Mouse (Mus musculus) stomach, embryonic 14.5 days (tissue): ENCODE measurements around the gene Serpina3k. TPM values are rescaled to one million over a fixed set of nuclear protein-coding genes. Genes with fewer than 3 reads are reported as not detected.
"Not testable (repeated sequence)": the region's sequence is repeated elsewhere in the genome, so short reads cannot be mapped to it uniquely, and the experiment has no call there.

Source experiments
- ATAC-seq: fragments of 200-750 bp; cut with Nextera tagmentation; 2 replicates; pipeline ENCODE4 v1.8.0; 2017; ENCODE audit warnings: low read depth, moderate TSS enrichment; ENCODE audit not compliant: insufficient number of reproducible peaks, insufficient read depth, low FRiP score
- H3K27ac ChIP-seq: fragments of 300-500 bp; sonication (generic); 2 replicates; pipeline ENCODE4 v1.5.1; 2014; ENCODE audit warnings: mild to moderate bottlenecking, low read length, moderate library complexity, mixed read lengths
- H3K27me3 ChIP-seq: fragments of 300-500 bp; sonication (generic); 2 replicates; pipeline ENCODE4 v1.6.1; 2014; ENCODE audit warnings: low read length, control low read depth, mixed read lengths; ENCODE audit not compliant: control insufficient read depth, insufficient read depth
- H3K36me3 ChIP-seq: fragments of 300-500 bp; sonication (generic); 2 replicates; pipeline ENCODE4 v1.6.1; 2014; ENCODE audit warnings: mild to moderate bottlenecking, control low read depth, low read length, moderate library complexity, mixed read lengths; ENCODE audit not compliant: control insufficient read depth, insufficient read depth
- H3K4me1 ChIP-seq: fragments of 300-500 bp; sonication (generic); 2 replicates; pipeline ENCODE4 v1.6.1; 2014; ENCODE audit warnings: low read length, control low read depth, mixed read lengths; ENCODE audit not compliant: control insufficient read depth, insufficient read depth
- H3K4me2 ChIP-seq: fragments of 300-500 bp; sonication (generic); replicated peaks from 2 replicates; pipeline ENCODE4 v1.6.1; 2014; ENCODE audit warnings: low read depth, low read length, control low read depth
- H3K4me3 ChIP-seq: fragments of 300-500 bp; sonication (generic); 2 replicates; pipeline ENCODE4 v1.5.1; 2014; ENCODE audit warnings: low read depth, low read length, control low read depth
- H3K9ac ChIP-seq: fragments of 300-500 bp; sonication (generic); replicated peaks from 2 replicates; pipeline ENCODE4 v1.6.1; 2014; ENCODE audit warnings: low read depth, mild to moderate bottlenecking, control low read depth, low read length, moderate library complexity, mixed read lengths
- H3K9me3 ChIP-seq: fragments of 300-500 bp; sonication (generic); 2 replicates; pipeline ENCODE4 v1.6.1; 2016; ENCODE audit warnings: low read depth, low read length, control low read depth; ENCODE audit not compliant: control insufficient read depth
- WGBS: fragments of 180-500 bp; shearing (Covaris S2); extraction: QIAGEN DNeasy Blood & Tissue Kit; methylation state at CpG from one replicate; pipeline ENCODE4 v1.1.7; 2014; 5-methylcytosine and 5-hydroxymethylcytosine counted together
- polyA plus RNA-seq: library from polyadenylated mRNA; unstranded; fragments of >200 nt; fragmentation: Nextera tagmentation; extraction: Ambion mirVana; gene quantifications from 2 replicates; pipeline ENCODE4 v1.2.1, GENCODE M21; 2014

Serpina3k gene
- polyA plus RNA-seq, 1 experiment from 2014 or later: not detected

GRCm38 (mm10) chr12:104378351-104378750 is 40.1 kb downstream of the Serpina3k start:
- H3K9me3 ChIP-seq, H3K36me3 ChIP-seq, H3K27me3 ChIP-seq, H3K4me2 ChIP-seq, H3K27ac ChIP-seq, H3K4me1 ChIP-seq, H3K9ac ChIP-seq, ATAC-seq, H3K4me3 ChIP-seq: not testable (repeated sequence)
- 69% methylated on average over 2 of the region's 2 CpGs for WGBS

GRCm38 (mm10) chr12:104378815-104379214 is 40.5 kb downstream of the Serpina3k start:
- H3K4me1 ChIP-seq, H3K4me3 ChIP-seq, H3K4me2 ChIP-seq, H3K27ac ChIP-seq, H3K9me3 ChIP-seq, ATAC-seq, H3K27me3 ChIP-seq, H3K36me3 ChIP-seq, H3K9ac ChIP-seq: not testable (repeated sequence)
- 51% methylated on average over 5 of the region's 5 CpGs for WGBS

DNA sequence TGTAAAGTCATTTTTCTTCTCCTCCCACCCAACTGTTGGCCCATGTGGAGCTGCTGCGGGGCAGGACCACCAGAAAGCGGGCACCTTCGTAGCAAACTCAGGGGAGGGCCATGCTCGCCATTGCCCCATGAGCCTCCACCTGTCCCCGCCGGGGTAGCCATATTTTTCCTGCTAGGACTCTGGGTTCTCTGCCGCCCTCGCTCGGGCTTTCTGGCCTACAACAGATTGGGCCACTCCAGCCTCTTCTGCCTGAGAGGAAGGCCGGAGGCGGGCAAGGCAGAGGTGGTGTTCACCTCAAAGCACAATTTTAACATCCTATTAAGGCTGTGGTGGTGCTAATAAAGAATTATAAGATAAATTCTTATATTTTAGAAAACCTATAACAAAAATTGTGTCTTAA is 41.6 kb downstream of the Serpina3k start:
- Histone ChIP-seq H3K9ac (no peak overlapping the region), H3K36me3 (no peaks in the 10 kb centered on the region), H3K27ac (no peak overlapping the region), H3K27me3 (no peaks in the 10 kb centered on the region), H3K4me1 (no peaks in the 10 kb centered on the region), H3K4me3 (no peak overlapping the region), H3K4me2 (no peak overlapping the region), H3K9me3 (no peaks in the 10 kb centered on the region)
- no peak for ATAC-seq
- 96% methylated on average over 11 of the region's 11 CpGs for WGBS

GRCm38 (mm10) chr12:104381071-104381604 is 42.9 kb downstream of the Serpina3k start:
- H3K36me3 ChIP-seq: not testable (repeated sequence)

GRCm38 (mm10) chr12:104385987-104386386 is 47.7 kb downstream of the Serpina3k start:
- not testable (repeated sequence) for ATAC-seq, H3K27ac ChIP-seq, H3K9ac ChIP-seq, H3K4me1 ChIP-seq, H3K4me3 ChIP-seq, H3K36me3 ChIP-seq, H3K27me3 ChIP-seq, H3K9me3 ChIP-seq, H3K4me2 ChIP-seq

More at GRCm38 (mm10) chr12:104381071-104381604, 42.9 kb downstream of the Serpina3k start:
- not testable (repeated sequence) for H3K27me3 ChIP-seq, H3K4me1 ChIP-seq, H3K4me2 ChIP-seq, H3K9ac ChIP-seq, H3K4me3 ChIP-seq, H3K9me3 ChIP-seq, ATAC-seq, H3K27ac ChIP-seq
- whole genome bisulfite sequencing: 92% methylated on average over 8 of the region's 8 CpGs

GRCm38 (mm10) chr12:104386878-104387277 is 48.6 kb downstream of the Serpina3k start:
- not testable (repeated sequence) for H3K4me1 ChIP-seq, H3K27me3 ChIP-seq, H3K4me2 ChIP-seq, H3K9ac ChIP-seq, H3K4me3 ChIP-seq, H3K36me3 ChIP-seq, H3K27ac ChIP-seq, ATAC-seq, H3K9me3 ChIP-seq
- WGBS: 71% methylated on average over 2 of the region's 2 CpGs

- H3K4me3 ChIP-seq: no peak overlapping the region
- no peaks in the 10 kb centered on the region for H3K36me3 ChIP-seq
- no peak for ATAC-seq
- H3K9me3 ChIP-seq: no peaks in the 10 kb centered on the region
- H3K9ac ChIP-seq: no peak overlapping the region
- no peak overlapping the region for H3K4me2 ChIP-seq
- no peak overlapping the region for H3K27ac ChIP-seq
- no peaks in the 10 kb centered on the region for H3K27me3 ChIP-seq
- H3K4me1 ChIP-seq: no peaks in the 10 kb centered on the region
Measured at GRCm38 (mm10) chr12:104388477-104388876, 50.2 kb downstream of the Serpina3k start.

- H3K9me3 ChIP-seq, H3K27me3 ChIP-seq, H3K4me1 ChIP-seq, H3K27ac ChIP-seq, H3K9ac ChIP-seq, H3K4me2 ChIP-seq, H3K36me3 ChIP-seq, ATAC-seq, H3K4me3 ChIP-seq: not testable (repeated sequence)
- WGBS: 61% methylated on average over 1 of the region's 2 CpGs
Measured at GRCm38 (mm10) chr12:104391057-104391456, 52.8 kb downstream of the Serpina3k start.
